Mouse (Mus musculus): ENCODE data around the gene Kcnh1. TPM values are rescaled to one million over a fixed set of nuclear protein-coding genes. Genes with fewer than 3 reads are reported as not detected.

The Kcnh1 gene
- polyA plus RNA-seq, 1 experiment from 2014 or later, result 1.3 TPM

DNA sequence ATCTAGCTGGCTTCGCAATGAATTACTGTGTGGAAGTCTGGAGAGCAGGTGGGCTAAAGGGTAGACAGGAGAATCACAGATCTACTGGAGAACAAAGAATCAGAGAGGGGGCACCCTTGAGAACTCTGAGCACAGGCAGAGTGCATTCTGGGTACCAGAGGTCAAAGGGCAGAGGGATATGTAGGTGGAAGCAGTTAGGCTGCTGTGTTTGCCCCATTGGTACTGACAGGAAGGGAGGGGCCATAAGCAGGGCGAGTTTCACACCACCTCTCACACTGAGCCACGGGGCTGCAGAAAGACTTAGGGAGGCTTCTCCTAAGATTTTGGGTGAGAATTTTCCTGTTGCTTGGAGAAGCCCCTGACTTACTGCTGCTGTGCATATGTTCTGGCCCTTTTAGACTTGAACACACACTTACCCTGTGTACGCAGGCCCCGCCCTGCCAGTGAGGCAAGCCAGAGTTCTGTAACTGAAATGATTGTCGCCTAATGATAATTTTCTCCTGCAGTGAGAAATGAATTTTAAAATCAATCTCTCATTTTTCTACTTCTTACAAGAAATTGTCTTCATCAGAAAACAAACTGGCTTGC is 121.4 kb downstream of the Kcnh1 start:
- Histone ChIP-seq H3K9ac (ENCODE audit: low read depth, low read length) (no peak overlapping the region), H3K4me1 (replicated peaks; ENCODE audit: insufficient read depth, low read length) (no peaks in the 10 kb centered on the region), H3K4me2 (ENCODE audit: low read length) (no peak overlapping the region), H3K36me3 (ENCODE audit: insufficient read depth, low read length) (no peaks in the 10 kb centered on the region), H3K27ac (no peak overlapping the region), H3K4me3 (replicated peaks; ENCODE audit: low read depth, low read length) (no peak overlapping the region), H3K9me3 (replicated peaks; ENCODE audit: low read length) (no peaks in the 10 kb centered on the region), H3K27me3 (ENCODE audit: insufficient read depth, low read length) (no peaks in the 10 kb centered on the region)
- TF ChIP-seq CTCF (IDR thresholded peaks at IDR 0.05; ENCODE audit: low read depth), result no peak
- no peak for ATAC-seq (replicated peaks; ENCODE audit: low FRiP score, low read depth)
- DNase-seq (ENCODE audit: low spot score), result no peak
- 69% methylated on average over 6 of the region's 6 CpGs for WGBS

DNA sequence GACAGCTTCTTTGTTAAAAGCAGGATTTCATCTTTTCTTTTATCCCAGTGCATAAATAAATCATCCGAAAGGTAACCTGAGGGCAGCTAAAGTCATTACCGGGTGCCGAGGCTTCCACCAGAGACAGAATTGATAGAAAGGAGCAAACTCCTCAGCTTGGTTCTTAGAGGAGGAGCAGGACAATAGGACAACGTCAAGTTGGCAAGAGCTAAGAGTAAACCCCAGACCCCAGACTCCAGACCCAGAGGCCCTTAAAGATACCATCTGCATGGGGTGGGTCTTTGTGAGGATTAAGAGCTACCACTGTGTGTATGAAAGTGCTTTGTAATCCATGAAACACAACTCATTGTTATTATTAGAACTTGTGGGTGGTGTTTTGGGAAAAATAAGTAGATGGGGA is 121.9 kb downstream of the Kcnh1 start:
- no peak for DNase-seq (ENCODE audit: low spot score)
- no peak overlapping the region for H3K27ac ChIP-seq
- no peak for ATAC-seq (replicated peaks; ENCODE audit: low FRiP score, low read depth)
- H3K4me1 ChIP-seq (replicated peaks; ENCODE audit: insufficient read depth, low read length), result no peaks in the 10 kb centered on the region
- no peaks in the 10 kb centered on the region for H3K27me3 ChIP-seq (ENCODE audit: insufficient read depth, low read length)
- H3K9me3 ChIP-seq (replicated peaks; ENCODE audit: low read length), result no peaks in the 10 kb centered on the region
- WGBS, result 55% methylated on average over 4 of the region's 4 CpGs
- H3K36me3 ChIP-seq (ENCODE audit: insufficient read depth, low read length), result no peaks in the 10 kb centered on the region
- no peak overlapping the region for H3K4me2 ChIP-seq (ENCODE audit: low read length)
- TF ChIP-seq CTCF (IDR thresholded peaks at IDR 0.05; ENCODE audit: low read depth), result no peak
- no peak overlapping the region for H3K4me3 ChIP-seq (replicated peaks; ENCODE audit: low read depth, low read length)
- H3K9ac ChIP-seq (ENCODE audit: low read depth, low read length), result no peak overlapping the region

DNA sequence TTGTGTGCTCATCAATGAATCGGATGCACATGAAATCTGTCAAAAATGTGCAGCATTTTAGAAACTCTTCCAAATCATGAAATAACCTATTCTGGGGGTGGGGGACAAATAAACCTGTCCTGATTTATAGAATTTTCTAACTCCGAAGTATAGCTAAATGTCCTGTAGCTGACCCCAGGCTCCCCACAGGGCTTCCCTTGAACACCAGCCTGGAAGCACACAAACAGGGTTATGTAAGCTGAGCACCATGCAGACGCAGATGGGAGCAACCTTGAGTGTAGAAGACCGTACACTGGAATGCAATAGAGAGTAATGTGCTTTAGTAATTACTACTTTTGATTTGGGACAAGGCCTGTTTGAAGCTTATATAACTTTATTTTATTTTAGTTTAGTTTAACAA is 122.4 kb downstream of the Kcnh1 start:
- no peak overlapping the region for H3K4me3 ChIP-seq (replicated peaks; ENCODE audit: low read depth, low read length)
- TF ChIP-seq CTCF (IDR thresholded peaks at IDR 0.05; ENCODE audit: low read depth), result no peak
- H3K27me3 ChIP-seq (ENCODE audit: insufficient read depth, low read length), result no peaks in the 10 kb centered on the region
- DNase-seq (ENCODE audit: low spot score) (no peak), ATAC-seq (replicated peaks; ENCODE audit: low FRiP score, low read depth) (no peak)
- WGBS, result 62% methylated on average over 4 of the region's 4 CpGs
- H3K9me3 ChIP-seq (replicated peaks; ENCODE audit: low read length), result no peaks in the 10 kb centered on the region
- H3K9ac ChIP-seq (ENCODE audit: low read depth, low read length), result no peak overlapping the region
- no peak overlapping the region; the same call in 1 of the 2 replicates for H3K27ac ChIP-seq
- no peaks in the 10 kb centered on the region for H3K36me3 ChIP-seq (ENCODE audit: insufficient read depth, low read length)
- H3K4me1 ChIP-seq (replicated peaks; ENCODE audit: insufficient read depth, low read length), result no peaks in the 10 kb centered on the region
- no peak overlapping the region for H3K4me2 ChIP-seq (ENCODE audit: low read length)

DNA sequence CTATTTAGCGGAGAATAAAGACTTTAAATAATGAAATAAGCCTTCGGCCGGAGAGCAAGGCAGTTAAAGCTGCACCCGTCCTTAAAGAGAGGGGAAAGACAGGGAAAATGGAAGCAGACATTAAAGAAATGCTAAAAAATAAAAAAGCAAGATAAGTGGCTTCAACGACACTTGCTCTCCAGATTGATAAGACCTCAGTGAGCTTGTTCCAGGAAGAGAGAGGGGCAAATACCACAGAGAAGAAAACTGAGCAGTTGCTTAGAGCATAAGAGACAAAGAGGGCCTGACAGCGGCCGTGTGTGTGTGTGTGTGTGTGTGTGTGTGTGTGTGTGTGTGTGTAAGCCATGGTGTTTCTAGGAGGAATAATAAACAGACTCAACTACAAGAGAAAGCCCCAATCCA is 123.0 kb downstream of the Kcnh1 start:
- no peaks in the 10 kb centered on the region for H3K36me3 ChIP-seq (ENCODE audit: insufficient read depth, low read length)
- H3K27ac ChIP-seq, result 0 out of 2 replicates have a peak overlapping the region, but pooled peaks have one; percentile 25
- H3K4me1 ChIP-seq (replicated peaks; ENCODE audit: insufficient read depth, low read length), result no peaks in the 10 kb centered on the region
- H3K27me3 ChIP-seq (ENCODE audit: insufficient read depth, low read length), result no peaks in the 10 kb centered on the region
- WGBS, result 49% methylated on average over 7 of the region's 7 CpGs
- H3K9me3 ChIP-seq (replicated peaks; ENCODE audit: low read length), result no peaks in the 10 kb centered on the region
- no peak overlapping the region for H3K4me2 ChIP-seq (ENCODE audit: low read length)
- DNase-seq (ENCODE audit: low spot score), result no peak
- no peak for ATAC-seq (replicated peaks; ENCODE audit: low FRiP score, low read depth)
- no peak overlapping the region for H3K4me3 ChIP-seq (replicated peaks; ENCODE audit: low read depth, low read length)
- no peak overlapping the region for H3K9ac ChIP-seq (ENCODE audit: low read depth, low read length)
- no peak for TF ChIP-seq CTCF (IDR thresholded peaks at IDR 0.05; ENCODE audit: low read depth)

DNA sequence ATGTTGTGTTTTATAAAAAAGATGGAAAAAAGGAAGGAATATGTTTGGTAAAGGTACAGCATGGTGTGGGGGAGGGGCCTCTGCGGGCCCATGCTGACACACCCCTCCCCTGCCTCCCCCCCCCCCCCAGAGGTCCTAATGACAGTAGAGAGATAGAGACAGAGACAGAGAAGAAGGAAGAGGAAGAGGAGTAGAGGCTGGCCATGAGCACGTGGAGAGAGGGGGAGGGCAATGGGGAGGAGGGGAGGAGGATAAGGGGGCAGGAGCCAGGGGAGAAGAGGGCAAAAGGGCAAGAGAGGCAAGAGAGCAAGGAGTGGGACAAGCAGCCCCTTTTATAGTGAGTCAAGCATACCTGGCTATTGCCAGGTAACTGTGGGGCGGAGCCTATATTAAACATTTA is 123.5 kb downstream of the Kcnh1 start:
- DNase-seq (ENCODE audit: low spot score) (no peak), ATAC-seq (replicated peaks; ENCODE audit: low FRiP score, low read depth) (no peak)
- no peaks in the 10 kb centered on the region for H3K36me3 ChIP-seq (ENCODE audit: insufficient read depth, low read length)
- H3K4me3 ChIP-seq (replicated peaks; ENCODE audit: low read depth, low read length), result no peak overlapping the region
- no peaks in the 10 kb centered on the region for H3K9me3 ChIP-seq (replicated peaks; ENCODE audit: low read length)
- 54% methylated on average over 3 of the region's 3 CpGs for WGBS
- H3K4me1 ChIP-seq (replicated peaks; ENCODE audit: insufficient read depth, low read length), result no peaks in the 10 kb centered on the region
- H3K9ac ChIP-seq (ENCODE audit: low read depth, low read length), result no peak overlapping the region
- H3K27me3 ChIP-seq (ENCODE audit: insufficient read depth, low read length), result no peaks in the 10 kb centered on the region
- H3K4me2 ChIP-seq (ENCODE audit: low read length), result no peak overlapping the region
- no peak overlapping the region for H3K27ac ChIP-seq
- no peak for TF ChIP-seq CTCF (IDR thresholded peaks at IDR 0.05; ENCODE audit: low read depth)

DNA sequence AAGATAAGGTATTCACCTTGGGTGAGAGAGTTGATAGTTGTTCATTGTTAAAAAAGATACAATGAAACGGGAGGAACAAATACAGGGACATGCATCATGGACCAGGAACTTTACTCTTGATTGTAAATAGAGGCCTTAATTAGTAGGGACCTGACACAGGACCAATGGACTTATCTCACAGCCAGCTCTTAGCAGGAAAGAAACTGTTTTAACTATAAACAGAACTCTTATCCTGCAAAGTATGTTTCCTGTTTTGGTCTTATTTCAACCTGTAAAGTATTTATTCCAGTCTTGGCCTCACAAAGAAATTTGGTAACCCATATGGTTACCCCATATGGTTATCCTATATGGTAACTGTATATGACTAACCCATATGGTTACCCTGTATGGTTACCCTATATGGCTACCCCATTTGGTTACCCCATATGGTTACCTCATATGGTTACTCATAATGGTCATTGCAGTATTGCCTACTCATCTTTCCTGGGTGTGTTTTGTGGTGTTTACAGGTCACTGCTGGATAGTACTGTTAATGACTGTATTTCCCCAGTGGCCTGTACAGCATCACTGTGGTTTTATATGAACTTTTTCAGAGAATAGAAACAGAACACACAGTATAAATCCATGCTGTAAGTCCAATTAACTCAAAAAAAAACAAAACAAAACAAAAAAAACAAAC is 125.0 kb downstream of the Kcnh1 start:
- WGBS, result 55% methylated on average over 1 of the region's 1 CpGs
- no peak overlapping the region for H3K4me3 ChIP-seq (replicated peaks; ENCODE audit: low read depth, low read length)
- no peak for ATAC-seq (replicated peaks; ENCODE audit: low FRiP score, low read depth)

More for the DNA sequence above, 125.0 kb downstream of the Kcnh1 start:
- no peaks in the 10 kb centered on the region for H3K27me3 ChIP-seq (ENCODE audit: insufficient read depth, low read length)
- no peak for TF ChIP-seq CTCF (IDR thresholded peaks at IDR 0.05; ENCODE audit: low read depth)
- DNase-seq (ENCODE audit: low spot score), result no peak
- H3K9me3 ChIP-seq (replicated peaks; ENCODE audit: low read length), result no peaks in the 10 kb centered on the region
- H3K27ac ChIP-seq, result no peak overlapping the region
- H3K4me2 ChIP-seq (ENCODE audit: low read length), result no peak overlapping the region
- no peak overlapping the region for H3K9ac ChIP-seq (ENCODE audit: low read depth, low read length)
- H3K4me1 ChIP-seq (replicated peaks; ENCODE audit: insufficient read depth, low read length), result no peaks in the 10 kb centered on the region
- H3K36me3 ChIP-seq (ENCODE audit: insufficient read depth, low read length), result no peaks in the 10 kb centered on the region

Data from kidney, postnatal 0 days (tissue).